Mouse (Mus musculus): ENCODE measurements around the gene Ppt2. TPM values are rescaled to one million over a fixed set of nuclear protein-coding genes. Genes with fewer than 3 reads are reported as not detected.

The Ppt2 gene
- total RNA-seq, 1 experiment from 2014 or later: 38.4 TPM

DNA sequence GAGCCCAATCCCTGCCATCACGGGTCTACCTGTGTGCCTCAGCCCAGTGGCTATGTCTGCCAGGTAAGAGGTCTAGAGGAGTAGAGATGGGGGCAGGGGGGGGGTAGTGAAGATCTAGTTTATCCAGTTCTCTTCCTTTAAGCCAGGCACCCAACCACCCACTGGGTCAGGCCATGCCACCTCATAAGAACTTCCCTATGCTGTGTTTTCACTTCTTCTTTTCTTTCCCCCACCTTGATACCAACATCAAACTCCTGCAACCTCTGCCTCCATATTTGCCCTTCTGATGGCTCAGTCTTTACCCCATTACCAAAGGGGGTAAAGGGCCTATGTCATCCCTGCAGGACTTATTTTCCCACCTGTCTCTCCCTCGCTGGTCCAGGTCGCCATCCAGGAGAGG, 50.2 kb downstream of the Ppt2 start:
- ATAC-seq (replicated peaks; ENCODE audit: insufficient number of reproducible peaks, low FRiP score, low TSS enrichment, poor library complexity, severe bottlenecking): peak; percentile 83

DNA sequence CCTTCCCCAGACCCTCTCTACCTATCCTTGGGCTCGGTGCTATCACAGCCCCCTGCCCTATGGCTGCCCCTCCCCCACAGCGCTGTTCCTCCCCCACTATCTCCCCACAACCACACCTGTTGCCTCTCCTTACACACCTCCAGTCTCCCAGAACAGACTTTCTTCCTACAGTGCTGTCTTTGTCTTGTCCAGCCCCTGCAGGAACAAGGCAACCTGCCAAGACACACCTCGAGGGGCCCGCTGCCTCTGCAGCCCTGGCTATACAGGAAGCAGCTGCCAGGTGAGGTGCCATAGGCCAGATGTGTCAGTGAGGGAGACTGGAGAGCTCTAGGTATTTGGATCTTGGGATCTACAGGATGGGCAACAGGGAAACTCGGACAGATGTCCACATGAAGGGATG, 51.7 kb downstream of the Ppt2 start:
- ATAC-seq (replicated peaks; ENCODE audit: insufficient number of reproducible peaks, low FRiP score, low TSS enrichment, poor library complexity, severe bottlenecking): no peak

GRCm38 (mm10) chr17:34572361-34572760, 55.9 kb downstream of the Ppt2 start:
- no peak for ATAC-seq (replicated peaks; ENCODE audit: insufficient number of reproducible peaks, low FRiP score, low TSS enrichment, poor library complexity, severe bottlenecking)

- ATAC-seq (replicated peaks; ENCODE audit: insufficient number of reproducible peaks, low FRiP score, low TSS enrichment, poor library complexity, severe bottlenecking): no peak
Measured at GRCm38 (mm10) chr17:34571875-34572274, 56.4 kb downstream of the Ppt2 start.

DNA sequence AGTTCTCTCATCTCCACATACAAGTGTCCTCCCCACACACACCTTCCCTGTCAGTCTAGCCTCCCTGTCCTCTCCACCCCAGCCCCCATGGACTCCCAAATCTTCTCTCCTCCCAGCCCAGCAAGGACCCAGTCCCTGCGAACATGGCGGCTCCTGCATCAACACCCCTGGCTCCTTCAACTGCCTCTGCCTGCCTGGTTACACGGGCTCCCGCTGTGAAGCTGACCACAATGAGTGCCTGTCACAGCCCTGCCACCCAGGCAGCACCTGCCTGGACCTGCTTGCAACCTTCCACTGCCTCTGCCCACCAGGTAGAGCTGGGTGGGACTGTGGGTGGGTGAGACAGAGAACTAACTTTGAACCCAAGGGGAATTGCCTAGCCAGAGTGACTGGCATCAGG, 58.4 kb downstream of the Ppt2 start:
- no peak for ATAC-seq (replicated peaks; ENCODE audit: insufficient number of reproducible peaks, low FRiP score, low TSS enrichment, poor library complexity, severe bottlenecking)

- ATAC-seq (replicated peaks; ENCODE audit: insufficient number of reproducible peaks, low FRiP score, low TSS enrichment, poor library complexity, severe bottlenecking): no peak
Measured at GRCm38 (mm10) chr17:34568421-34568820, 59.9 kb downstream of the Ppt2 start.

GRCm38 (mm10) chr17:34567311-34567710, 61.0 kb downstream of the Ppt2 start:
- no peak for ATAC-seq (replicated peaks; ENCODE audit: insufficient number of reproducible peaks, low FRiP score, low TSS enrichment, poor library complexity, severe bottlenecking)

Other genes with a start within 250 kb of the Ppt2 start
- gene BC051142, start 229.7 kb downstream of the Ppt2 start, total RNA-seq (2017): 2.6 to 4.7 TPM in 2 of 3 replicates, not detected in the other
- gene Btnl4, start 151.2 kb downstream of the Ppt2 start, total RNA-seq (2017): not detected in 3 replicates
- gene Btnl6, start 111.2 kb downstream of the Ppt2 start, total RNA-seq (2017): not detected in 3 replicates
- 0.29 to 0.48 TPM in 2 of 3 replicates, not detected in the other for gene Notch4, start 64.2 kb downstream of the Ppt2 start, total RNA-seq (2017)
- gene Gpsm3, start 38.7 kb downstream of the Ppt2 start, total RNA-seq (2017): 64.4 to 104 TPM (median 95.5 TPM) in 3 replicates
- 26.8 to 34.9 TPM (median 30.9 TPM) in 3 replicates for gene Pbx2, start 37.2 kb downstream of the Ppt2 start, total RNA-seq (2017)
- gene Ager, start 30.6 kb downstream of the Ppt2 start, total RNA-seq (2017): 3.7 to 7.3 TPM (median 5.1 TPM) in 3 replicates
- 8.6 to 21.8 TPM (median 14.6 TPM) in 3 replicates for gene Rnf5, start 24.8 kb downstream of the Ppt2 start, total RNA-seq (2017)
- gene Agpat1, start 24.2 kb downstream of the Ppt2 start, total RNA-seq (2017): 14.3 to 26.9 TPM (median 16.4 TPM) in 3 replicates
- gene Egfl8, start 12.5 kb downstream of the Ppt2 start, total RNA-seq (2017): 2.3 to 3.3 TPM (median 3.0 TPM) in 3 replicates
- gene Prrt1, start 1.0 kb upstream of the Ppt2 start, total RNA-seq (2017): 0.29 to 1.9 TPM (median 0.75 TPM) in 3 replicates
- gene Fkbpl, start 16.3 kb upstream of the Ppt2 start, total RNA-seq (2017): 5.6 to 15.1 TPM (median 6.4 TPM) in 3 replicates
- 17.4 to 26.0 TPM (median 23.4 TPM) in 3 replicates for gene Atf6b, start 18.6 kb upstream of the Ppt2 start, total RNA-seq (2017)
- not detected in 3 replicates for gene Tnxb, start 42.0 kb upstream of the Ppt2 start, total RNA-seq (2017)
- 0.19 to 0.64 TPM (median 0.19 TPM) in 3 replicates for gene C4b, start 115.4 kb upstream of the Ppt2 start, total RNA-seq (2017)
- not detected in 3 replicates for gene Cyp21a1, start 176.1 kb upstream of the Ppt2 start, total RNA-seq (2017)
- gene Stk19, start 208.4 kb upstream of the Ppt2 start, total RNA-seq (2017): 28.8 to 49.5 TPM (median 40.0 TPM) in 3 replicates
- 13.2 to 57.9 TPM (median 29.1 TPM) in 3 replicates for gene Dxo, start 208.5 kb upstream of the Ppt2 start, total RNA-seq (2017)
- gene Skiv2l, start 221.7 kb upstream of the Ppt2 start, total RNA-seq (2017): 55.7 to 103 TPM (median 62.4 TPM) in 3 replicates
- gene Nelfe, start 221.9 kb upstream of the Ppt2 start, total RNA-seq (2017): 16.3 to 45.3 TPM (median 33.1 TPM) in 3 replicates
- 1.1 to 4.8 TPM (median 2.8 TPM) in 3 replicates for gene Cfb, start 234.0 kb upstream of the Ppt2 start, total RNA-seq (2017)